Mouse (Mus musculus) intestine, postnatal 0 days (tissue): ENCODE measurements around the gene Fancm. TPM values are rescaled to one million over a fixed set of nuclear protein-coding genes. Genes with fewer than 3 reads are reported as not detected.

Experiments
- ATAC-seq: fragments of 200-750 bp; cut with Nextera tagmentation; 2 replicates; pipeline ENCODE4 v1.8.0; 2017; ENCODE audit warnings: mild to moderate bottlenecking, moderate TSS enrichment, moderate library complexity
- H3K27ac ChIP-seq: fragments of 300-500 bp; sonication (generic); 2 replicates; pipeline ENCODE4 v1.5.1; 2014; ENCODE audit warnings: mild to moderate bottlenecking, low read depth, low read length, moderate library complexity
- H3K27me3 ChIP-seq: fragments of 300-500 bp; sonication (generic); replicated peaks from 2 replicates; pipeline ENCODE4 v1.6.1; 2014; ENCODE audit warnings: low read length, mixed read lengths; ENCODE audit not compliant: control insufficient read depth, insufficient read depth
- H3K36me3 ChIP-seq: fragments of 300-500 bp; sonication (generic); 2 replicates; pipeline ENCODE4 v1.6.1; 2014; ENCODE audit warnings: mild to moderate bottlenecking, moderate library complexity; ENCODE audit not compliant: control insufficient read depth, insufficient read depth
- H3K4me1 ChIP-seq: fragments of 300-500 bp; sonication (generic); replicated peaks from 2 replicates; pipeline ENCODE4 v1.6.1; 2014; ENCODE audit warnings: antibody characterized with exemption, low read length, mixed read lengths; ENCODE audit not compliant: control insufficient read depth, insufficient read depth
- H3K4me2 ChIP-seq: fragments of 300-500 bp; sonication (generic); replicated peaks from 2 replicates; pipeline ENCODE4 v1.6.1; 2014; ENCODE audit warnings: low read depth, mild to moderate bottlenecking, moderate library complexity
- H3K4me3 ChIP-seq: fragments of 300-500 bp; sonication (generic); 2 replicates; pipeline ENCODE4 v1.5.1; 2014; ENCODE audit warnings: low read depth, low read length
- H3K9ac ChIP-seq: fragments of 300-500 bp; sonication (generic); 2 replicates; pipeline ENCODE4 v1.6.1; 2014; ENCODE audit warnings: mild to moderate bottlenecking, low read depth, low read length
- H3K9me3 ChIP-seq: fragments of 300-500 bp; sonication (generic); 2 replicates; pipeline ENCODE4 v1.6.1; 2016; ENCODE audit warnings: mixed run types; ENCODE audit not compliant: control insufficient read depth
- CTCF ChIP-seq: sonication (generic); IDR thresholded peaks from 2 replicates; pipeline ENCODE4 v1.5.1; 2016; ENCODE audit warnings: low read depth, mild to moderate bottlenecking, control low read depth, antibody characterized with exemption, moderate library complexity
- WGBS: fragments of 180-500 bp; shearing (Covaris S2); extraction: QIAGEN DNeasy Blood & Tissue Kit; methylation state at CpG from one replicate; pipeline ENCODE4 v1.1.7; 2014; 5-methylcytosine and 5-hydroxymethylcytosine counted together
- polyA plus RNA-seq: library from polyadenylated mRNA; unstranded; fragments of >200 nt; fragmentation: Nextera tagmentation; extraction: Ambion mirVana; gene quantifications from 2 replicates; pipeline ENCODE4 v1.2.1, GENCODE M21; 2015

The Fancm gene
- polyA plus RNA-seq, 1 experiment from 2014 or later: 2.1 TPM

GRCm38 (mm10) chr12:65073611-65074178 lies 1.7 kb upstream of the Fancm start, which contains the start of gene Fkbp3:
Gene Fkbp3, minus strand, starts transcription at chr12:65074007.
- WGBS: under 1% methylated on average over 36 of the region's 49 CpGs
- H3K4me2 ChIP-seq: peak within 1 kb of the TSS; percentile 93
- H3K4me1 ChIP-seq: 0 out of 2 replicates have a peak, but pooled peaks cover 5% of the 10 kb centered on the region
- no peaks in the 10 kb centered on the region for H3K36me3 ChIP-seq
- peak within 1 kb of the TSS; percentile 73 for H3K9ac ChIP-seq
- H3K9me3 ChIP-seq: no peaks in the 10 kb centered on the region
- no peak for TF ChIP-seq CTCF
- H3K27me3 ChIP-seq: no peaks in the 10 kb centered on the region
- peak within 1 kb of the TSS; percentile 95 for H3K4me3 ChIP-seq
- peak within 1 kb of the TSS; percentile 85 for H3K27ac ChIP-seq
- peak; percentile 99 for ATAC-seq

- no peaks in the 10 kb centered on the region for H3K36me3 ChIP-seq
- WGBS: 35% methylated on average over 7 of the region's 7 CpGs
- H3K4me3 ChIP-seq: peak overlapping the region; percentile 95
- TF ChIP-seq CTCF: no peak
- no peak overlapping the region for H3K27ac ChIP-seq
- 0 out of 2 replicates have a peak, but pooled peaks cover 5% of the 10 kb centered on the region for H3K4me1 ChIP-seq
- no peaks in the 10 kb centered on the region for H3K9me3 ChIP-seq
- no peak for ATAC-seq
- peak overlapping the region; percentile 4; the same call in 1 of the 2 replicates for H3K9ac ChIP-seq
- H3K27me3 ChIP-seq: no peaks in the 10 kb centered on the region
- H3K4me2 ChIP-seq: peak overlapping the region; percentile 93
These were observed 752 bp upstream of the Fancm start for GRCm38 (mm10) chr12:65074651-65075050.

DNA sequence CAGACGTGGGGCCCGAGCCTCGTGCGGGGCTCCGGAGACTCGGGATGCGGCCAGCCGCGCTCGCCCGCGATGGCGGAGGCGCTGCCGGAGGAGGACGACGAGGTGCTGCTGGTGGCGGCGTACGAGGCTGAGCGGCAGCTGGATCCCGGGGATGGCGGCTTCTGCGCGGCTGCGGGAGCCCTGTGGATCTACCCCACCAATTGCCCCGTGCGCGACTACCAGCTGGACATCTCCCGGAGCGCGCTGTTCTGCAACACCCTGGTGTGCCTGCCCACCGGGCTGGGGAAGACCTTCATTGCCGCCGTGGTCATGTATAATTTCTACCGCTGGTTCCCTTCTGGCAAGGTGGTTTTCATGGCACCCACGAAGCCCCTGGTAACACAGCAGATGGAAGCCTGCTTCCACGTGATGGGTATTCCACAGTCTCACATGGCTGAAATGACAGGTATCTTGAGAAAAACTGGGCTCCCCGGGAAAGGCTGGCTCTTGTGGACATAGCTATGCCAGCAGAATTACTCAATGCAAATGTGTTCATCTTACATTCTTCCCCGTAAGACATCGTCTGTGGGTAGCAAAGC lies 419 bp downstream of the Fancm start:
- H3K9ac ChIP-seq: peak overlapping the region; percentile 64
- H3K27me3 ChIP-seq: no peaks in the 10 kb centered on the region
- no peaks in the 10 kb centered on the region for H3K36me3 ChIP-seq
- no peaks in the 10 kb centered on the region for H3K9me3 ChIP-seq
- H3K4me2 ChIP-seq: peak overlapping the region; percentile 93
- under 1% methylated on average over 41 of the region's 41 CpGs for WGBS
- H3K4me3 ChIP-seq: peak overlapping the region; percentile 95
- TF ChIP-seq CTCF: no peak
- H3K27ac ChIP-seq: no peak overlapping the region; the same call in none of the 2 replicates
- H3K4me1 ChIP-seq: 0 out of 2 replicates have a peak, but pooled peaks cover 5% of the 10 kb centered on the region
- ATAC-seq: peak; percentile 1; the same call in 1 of the 2 replicates

DNA sequence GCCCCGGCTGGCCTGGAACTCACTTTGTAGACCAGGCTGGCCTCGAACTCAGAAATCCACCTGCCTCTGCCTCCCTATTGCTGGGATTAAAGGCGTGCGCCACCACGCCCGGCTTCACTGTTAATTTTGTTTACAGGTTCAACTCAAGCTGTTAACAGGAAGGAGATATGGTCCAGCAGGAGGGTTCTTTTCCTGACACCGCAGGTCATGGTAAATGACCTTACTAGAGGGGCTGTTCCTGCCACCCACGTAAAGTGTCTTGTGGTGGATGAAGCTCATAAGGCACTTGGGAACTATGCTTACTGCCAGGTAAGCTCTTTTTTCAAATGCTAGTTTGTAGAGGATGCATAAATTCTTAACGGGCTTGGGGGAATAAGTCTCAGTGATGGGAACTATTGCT lies 1.5 kb downstream of the Fancm start:
- TF ChIP-seq CTCF: no peak
- H3K9me3 ChIP-seq: no peaks in the 10 kb centered on the region
- no peak overlapping the region for H3K27ac ChIP-seq
- 0 out of 2 replicates have a peak, but pooled peaks cover 5% of the 10 kb centered on the region for H3K4me1 ChIP-seq
- H3K4me3 ChIP-seq: no peak overlapping the region
- ATAC-seq: no peak
- no peaks in the 10 kb centered on the region; the same call in 1 of the 2 replicates for H3K36me3 ChIP-seq
- WGBS: 73% methylated on average over 9 of the region's 9 CpGs
- H3K9ac ChIP-seq: no peak overlapping the region
- no peak overlapping the region; the same call in 1 of the 2 replicates for H3K4me2 ChIP-seq
- H3K27me3 ChIP-seq: no peaks in the 10 kb centered on the region

GRCm38 (mm10) chr12:65108746-65109145 lies 33.3 kb downstream of the Fancm start:
- WGBS: 80% methylated on average over 1 of the region's 1 CpGs
- no peaks in the 10 kb centered on the region for H3K27me3 ChIP-seq
- TF ChIP-seq CTCF: no peak
- ATAC-seq: no peak
- H3K27ac ChIP-seq: no peak overlapping the region
- H3K4me2 ChIP-seq: no peak overlapping the region
- H3K4me1 ChIP-seq: no peaks in the 10 kb centered on the region
- H3K4me3 ChIP-seq: no peak overlapping the region
- no peaks in the 10 kb centered on the region for H3K9me3 ChIP-seq
- no peak overlapping the region for H3K9ac ChIP-seq
- peaks cover 10% of the 10 kb centered on the region; the same call in 1 of the 2 replicates for H3K36me3 ChIP-seq

GRCm38 (mm10) chr12:65111503-65111902 lies 36.1 kb downstream of the Fancm start:
- H3K4me1 ChIP-seq: no peaks in the 10 kb centered on the region
- TF ChIP-seq CTCF: no peak
- no peak overlapping the region for H3K9ac ChIP-seq
- no peak overlapping the region for H3K4me2 ChIP-seq
- H3K4me3 ChIP-seq: no peak overlapping the region
- ATAC-seq: no peak
- H3K9me3 ChIP-seq: no peaks in the 10 kb centered on the region
- no peak overlapping the region for H3K27ac ChIP-seq
- 82% methylated on average over 3 of the region's 3 CpGs for WGBS
- H3K36me3 ChIP-seq: peaks cover 5% of the 10 kb centered on the region; the same call in 1 of the 2 replicates
- no peaks in the 10 kb centered on the region for H3K27me3 ChIP-seq
